Mouse (Mus musculus) retina, embryonic 14.5 days (tissue): Measurements from ENCODE around the gene Trim34b.
"Not testable (repeated sequence)": the region's sequence is repeated elsewhere in the genome, so short reads cannot be mapped to it uniquely, and the experiment has no call there.

Experiments used
- DNase-seq: peaks from one replicate; pipeline ENCODE4 v3.0.0-alpha.2; 2015; ENCODE audit warnings: low spot score

The Trim34b gene

GRCm38 (mm10) chr7:104329171-104329570 is at the start of gene Trim34b:
Gene Trim34b, plus strand, starts transcription at chr7:104329471.
- DNase-seq = not testable (repeated sequence)

- DNase-seq = not testable (repeated sequence)
Measured at GRCm38 (mm10) chr7:104287576-104288443, 41.5 kb upstream of the Trim34b start, which contains the start of gene Trim5. Gene Trim5, minus strand, starts transcription at chr7:104288094.

GRCm38 (mm10) chr7:104290641-104291040 is 38.6 kb upstream of the Trim34b start:
- no peak for DNase-seq

GRCm38 (mm10) chr7:104291638-104292400 is 37.5 kb upstream of the Trim34b start:
- no peak for DNase-seq

- DNase-seq = no peak
Measured at GRCm38 (mm10) chr7:104314796-104315353, 14.4 kb upstream of the Trim34b start.

- DNase-seq = not testable (repeated sequence)
Measured at GRCm38 (mm10) chr7:104315369-104316080, 13.7 kb upstream of the Trim34b start, which contains the start of gene Trim12a. Gene Trim12a, minus strand, starts transcription at chr7:104315466.

- DNase-seq = no peak
Measured at GRCm38 (mm10) chr7:104322028-104322427, 7.2 kb upstream of the Trim34b start.

- DNase-seq = not testable (repeated sequence)
Measured at GRCm38 (mm10) chr7:104335547-104335946, 6.3 kb downstream of the Trim34b start.

- not testable (repeated sequence) for DNase-seq
Measured at GRCm38 (mm10) chr7:104340744-104341143, 11.5 kb downstream of the Trim34b start.

- DNase-seq = not testable (repeated sequence)
Measured at GRCm38 (mm10) chr7:104348043-104348442, 18.8 kb downstream of the Trim34b start.

- DNase-seq = peak; percentile 67
Measured at GRCm38 (mm10) chr7:104352717-104353599, 23.7 kb downstream of the Trim34b start, which contains the start of gene Trim12c. Gene Trim12c, minus strand, starts transcription at chr7:104353362.

GRCm38 (mm10) chr7:104353600-104353967 is 24.3 kb downstream of the Trim34b start:
- no peak for DNase-seq

- DNase-seq = no peak
Measured at GRCm38 (mm10) chr7:104366339-104366738, 37.1 kb downstream of the Trim34b start.

- DNase-seq = no peak
Measured at GRCm38 (mm10) chr7:104369736-104370414, 40.6 kb downstream of the Trim34b start, which contains the start of gene Trim30b. Gene Trim30b, minus strand, starts transcription at chr7:104369884.
